Mouse (Mus musculus) layer of hippocampus, adult 11-12 months (tissue): ENCODE results near the gene Sorcs1.
A peak's percentile ranks its signal among the peaks of the same experiment; 100 is the strongest.

Source experiments
- DNase-seq: peaks from one replicate; pipeline ENCODE4 v3.0.0; 2022; ENCODE audit warnings: low spot score

Gene Sorcs1

DNA sequence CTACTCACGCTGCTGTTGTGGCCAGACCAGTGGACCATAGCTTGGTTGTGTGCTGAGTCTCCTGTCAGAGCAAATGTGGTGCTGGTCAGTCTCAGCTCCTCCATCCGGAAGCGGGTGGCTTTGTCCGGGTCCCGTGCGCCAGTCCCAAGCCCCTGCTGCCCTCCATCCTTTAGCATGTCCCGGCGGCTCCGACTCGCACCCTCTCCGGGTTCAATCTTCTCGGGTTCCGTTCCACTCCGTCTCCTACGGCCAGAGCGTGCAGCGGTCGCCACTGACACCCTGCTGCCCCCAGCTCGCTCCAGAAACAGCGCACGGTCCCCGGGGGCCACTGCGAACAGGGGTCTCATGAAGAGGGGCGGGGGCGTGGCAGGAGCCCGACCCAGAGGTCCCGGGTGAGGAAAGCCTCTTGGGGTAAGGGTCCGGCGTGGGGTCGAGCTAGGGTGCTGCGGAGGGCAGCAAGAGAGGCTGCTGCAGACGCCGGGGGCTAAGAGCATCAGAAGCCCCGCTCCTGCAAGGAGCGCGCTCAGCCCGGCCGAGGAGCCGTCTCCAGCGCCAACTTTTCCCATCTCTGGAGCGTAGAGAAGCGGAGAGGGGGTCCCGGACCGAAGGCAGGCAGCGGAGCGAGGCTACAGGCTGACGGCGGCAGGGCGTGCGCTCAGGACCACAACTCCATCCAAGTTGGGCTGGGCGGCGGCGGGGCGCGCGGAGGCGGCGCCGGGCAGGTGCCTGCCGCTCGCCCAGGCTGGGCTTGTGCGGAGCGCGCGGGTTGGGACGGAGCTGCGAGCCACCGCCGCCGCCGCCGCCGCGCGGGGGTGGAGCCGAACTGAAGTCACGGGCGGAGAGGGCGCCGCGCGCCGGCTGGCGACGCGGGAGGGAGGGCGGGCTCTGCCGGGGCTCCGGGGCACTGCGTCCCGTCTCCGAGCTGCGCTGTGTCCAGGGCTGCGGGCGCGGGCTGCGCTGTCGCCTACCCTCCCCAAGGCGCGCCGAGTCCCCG, at the start of gene Sorcs1:
Sorcs1 (minus strand) TSS at position 744 of the 994 bp plus-strand sequence.
- peak; percentile 53 for DNase-seq

DNA sequence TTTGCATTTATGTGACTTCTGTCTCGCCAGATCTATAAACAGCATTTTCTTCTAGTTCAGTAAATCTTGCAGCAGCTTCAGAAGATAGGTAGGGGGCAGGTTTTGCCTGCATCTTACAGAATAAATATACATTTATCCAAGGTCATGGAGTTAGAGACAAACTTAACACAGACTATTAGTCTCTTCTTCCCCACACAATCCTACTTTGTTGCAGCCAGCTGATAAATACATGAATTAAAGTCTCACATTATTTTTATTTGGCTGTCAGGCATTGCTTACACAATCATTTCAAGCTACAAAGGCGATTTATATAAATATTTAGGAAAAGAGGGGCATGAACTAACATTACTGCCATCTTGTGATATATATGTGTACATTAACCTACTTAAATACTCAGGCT, 4.8 kb upstream of the Sorcs1 start:
- DNase-seq, result no peak

DNA sequence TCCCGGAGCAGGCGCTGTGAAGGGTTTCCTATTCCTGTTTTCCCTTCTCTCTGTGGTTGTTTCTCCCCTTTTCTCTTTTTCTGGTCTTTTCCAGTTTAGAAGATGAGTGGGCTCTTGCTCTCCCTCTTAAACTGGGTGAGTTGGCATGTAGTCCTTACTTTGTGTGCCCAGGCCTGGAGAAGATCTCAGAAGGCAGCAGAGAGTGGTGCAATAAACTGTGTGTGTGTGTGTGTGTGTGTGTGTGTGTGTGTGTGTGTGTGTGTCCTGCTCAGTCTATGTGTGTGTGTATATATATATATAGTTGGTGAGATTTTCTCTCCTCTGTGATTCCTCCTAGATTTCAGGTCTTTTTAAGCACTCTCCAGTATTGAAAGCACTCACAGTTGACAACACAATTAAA, 500 bp upstream of the Sorcs1 start:
- DNase-seq, result no peak

DNA sequence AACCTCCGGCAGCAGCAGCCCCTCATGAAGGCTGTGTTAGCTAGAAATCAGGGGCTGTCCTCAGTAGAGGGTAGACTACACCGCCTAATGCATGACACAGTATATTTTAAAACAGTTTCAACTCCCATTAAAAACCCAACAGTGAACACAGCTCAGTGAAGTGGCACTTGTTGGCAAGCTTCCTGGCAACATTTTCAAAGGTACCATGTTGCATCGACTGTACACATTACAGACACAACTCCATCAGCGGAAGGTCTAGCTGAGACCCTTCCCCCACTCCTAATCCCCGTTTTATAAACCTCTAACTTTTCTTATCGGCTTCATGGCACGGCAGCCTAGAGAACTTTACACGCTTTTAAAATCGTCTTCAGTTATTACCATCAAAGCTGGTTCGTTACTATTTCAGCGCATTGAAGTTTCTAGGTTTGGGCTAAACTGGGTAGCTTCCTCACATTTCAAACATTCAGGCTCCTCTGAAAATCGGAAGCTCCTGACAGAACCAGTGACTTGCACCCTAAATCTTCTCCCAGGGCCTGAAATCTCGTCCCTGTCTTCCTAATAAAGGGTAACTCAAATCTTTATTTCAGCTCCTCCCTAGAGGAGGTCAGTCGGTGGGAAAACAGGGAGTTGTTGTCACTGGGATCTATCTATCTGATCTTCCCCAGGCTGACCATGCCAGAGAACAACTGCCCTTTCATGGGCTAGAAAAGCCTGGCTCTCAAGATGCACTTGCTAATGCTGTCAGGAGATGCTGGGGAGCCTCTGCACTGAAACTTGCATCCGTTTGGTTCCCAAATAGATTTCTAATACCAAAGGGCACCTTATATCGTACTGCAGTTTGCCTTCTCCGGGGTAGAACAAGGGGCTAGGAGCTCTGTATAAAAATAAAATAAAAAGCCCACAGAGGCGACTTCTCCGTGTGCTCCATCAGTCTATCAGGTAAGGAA, 1.6 kb downstream of the Sorcs1 start:
- DNase-seq, result no peak

DNA sequence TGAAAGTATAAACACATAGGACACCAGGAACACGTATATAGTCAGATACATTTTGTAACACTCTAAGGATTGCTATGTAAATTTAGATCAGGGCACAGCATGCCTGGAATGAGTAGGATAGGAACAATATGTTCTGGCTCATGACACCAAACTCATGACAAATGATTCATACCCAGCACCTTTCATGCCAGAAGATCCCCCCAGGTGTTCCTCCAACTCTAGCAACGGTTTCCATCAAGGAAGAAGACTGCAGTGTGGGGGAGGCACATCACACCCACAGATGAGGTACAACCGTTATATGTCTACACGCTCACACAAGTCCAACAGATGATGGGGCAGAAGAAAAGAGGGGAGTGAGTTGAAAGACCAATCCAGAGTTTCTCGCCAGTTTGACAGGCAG, 3.5 kb downstream of the Sorcs1 start:
- DNase-seq, result peak; percentile 26

DNA sequence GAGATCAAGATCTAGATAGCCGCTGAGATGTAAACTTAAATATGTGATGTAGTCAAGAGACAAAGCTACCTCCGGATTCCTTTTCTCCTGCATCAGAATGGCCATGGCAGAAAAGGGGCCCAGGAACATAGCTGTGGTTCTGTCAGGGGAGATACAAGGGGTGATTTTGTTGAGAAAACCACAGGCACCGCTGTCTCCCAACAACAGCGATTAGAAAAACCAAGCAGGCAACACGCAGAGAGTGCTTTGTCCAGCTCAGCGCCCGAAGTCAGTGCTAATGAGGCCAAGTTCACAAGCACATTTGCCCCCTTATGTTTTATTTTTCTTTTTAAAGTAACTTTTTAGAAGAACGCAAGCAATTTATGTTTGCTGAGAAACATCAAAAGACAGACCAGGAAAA, 10.9 kb downstream of the Sorcs1 start:
- no peak for DNase-seq

DNA sequence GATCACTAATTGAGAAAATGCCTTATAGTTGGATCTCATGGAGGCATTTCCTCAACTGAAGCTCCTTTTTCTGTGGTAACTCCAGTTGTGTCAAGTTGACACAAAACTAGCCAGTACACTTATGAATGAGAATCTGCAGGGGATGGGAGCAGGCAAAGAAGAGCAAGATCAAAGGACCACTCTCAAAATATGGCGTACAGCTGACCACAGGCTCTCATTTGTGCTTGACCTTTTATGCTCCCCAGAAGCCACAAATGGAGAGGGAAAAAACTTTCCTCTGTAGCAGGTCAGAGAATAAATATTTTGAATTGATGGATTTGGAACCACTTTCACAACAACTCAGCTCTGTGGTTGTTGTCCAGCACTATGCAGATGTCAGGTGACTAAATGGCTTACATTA, 14.1 kb downstream of the Sorcs1 start:
- DNase-seq, result no peak

DNA sequence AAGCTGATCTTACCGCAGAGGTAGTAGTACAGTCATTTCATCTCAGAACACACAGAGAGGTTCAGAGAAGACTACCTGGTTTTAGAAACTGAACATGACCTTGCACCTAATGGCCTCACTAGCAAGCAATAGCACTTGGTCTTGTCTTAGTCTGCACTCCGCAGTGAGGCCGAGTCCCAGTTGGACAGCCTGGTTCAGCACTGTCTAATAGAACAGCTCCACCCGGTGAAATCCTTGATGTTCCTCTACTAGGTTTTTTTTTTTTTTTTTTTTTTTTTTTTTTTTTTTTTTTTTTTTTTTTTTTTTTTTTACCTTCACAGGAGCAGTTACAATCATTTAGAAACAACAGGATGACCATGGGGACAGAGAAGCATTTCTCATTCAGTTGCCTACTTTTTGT, 19.3 kb downstream of the Sorcs1 start:
- no peak for DNase-seq

DNA sequence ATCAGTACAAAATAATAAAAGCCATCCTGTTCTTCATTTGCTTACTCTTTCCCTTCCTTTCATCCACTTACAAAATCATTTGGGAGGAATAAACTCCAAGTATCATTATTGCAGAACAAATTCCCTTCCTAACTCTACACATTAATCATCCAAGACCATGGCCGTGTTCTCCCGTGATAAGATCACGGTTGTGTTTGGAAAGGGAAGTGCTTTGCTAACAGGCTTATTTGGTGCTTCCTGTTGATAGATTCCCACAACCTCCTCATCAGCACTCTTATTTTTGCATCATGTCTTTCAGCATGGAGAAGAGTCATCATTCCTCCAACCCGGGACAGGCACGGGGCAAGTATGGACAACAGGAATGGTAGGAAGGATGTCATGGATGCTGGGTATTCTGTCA, 25.7 kb downstream of the Sorcs1 start:
- no peak for DNase-seq

DNA sequence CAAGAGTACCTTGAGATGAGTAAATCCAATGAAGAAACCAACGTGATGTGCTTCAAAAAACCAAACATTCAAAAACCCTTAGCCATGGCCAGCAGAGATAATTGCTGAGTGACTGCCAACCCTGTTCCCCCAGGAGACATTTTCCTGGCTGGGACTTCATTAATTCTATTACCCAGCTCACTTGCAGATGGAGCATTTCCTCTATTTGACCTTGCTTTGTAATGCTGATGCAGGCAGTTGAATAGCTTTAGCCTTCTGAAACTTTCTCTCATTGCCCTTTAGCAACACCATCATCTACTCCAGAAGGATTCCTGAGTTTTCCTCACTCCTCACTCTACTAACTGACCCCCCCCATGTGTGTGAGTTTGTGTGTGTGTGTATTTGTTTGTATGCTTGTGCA, 34.6 kb downstream of the Sorcs1 start:
- no peak for DNase-seq

DNA sequence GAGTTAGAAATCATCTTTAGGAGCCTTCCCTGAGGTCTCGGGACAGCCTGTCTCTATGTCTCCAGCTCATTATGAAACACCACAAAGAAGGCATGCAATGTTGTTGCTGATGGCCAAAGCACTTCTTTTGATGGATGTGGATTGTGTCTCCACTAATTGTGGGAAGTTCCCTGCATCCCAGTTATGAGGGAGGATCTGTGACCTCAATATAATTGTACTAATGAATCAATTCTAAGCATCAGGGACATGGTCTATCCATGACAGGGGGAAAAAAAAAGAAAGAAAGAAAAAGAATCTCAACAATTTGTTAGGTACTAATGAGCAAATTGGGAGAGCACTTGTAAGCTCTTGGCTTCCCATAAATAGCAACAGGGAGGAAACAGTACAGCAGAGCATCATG, 36.3 kb downstream of the Sorcs1 start:
- DNase-seq, result no peak

DNA sequence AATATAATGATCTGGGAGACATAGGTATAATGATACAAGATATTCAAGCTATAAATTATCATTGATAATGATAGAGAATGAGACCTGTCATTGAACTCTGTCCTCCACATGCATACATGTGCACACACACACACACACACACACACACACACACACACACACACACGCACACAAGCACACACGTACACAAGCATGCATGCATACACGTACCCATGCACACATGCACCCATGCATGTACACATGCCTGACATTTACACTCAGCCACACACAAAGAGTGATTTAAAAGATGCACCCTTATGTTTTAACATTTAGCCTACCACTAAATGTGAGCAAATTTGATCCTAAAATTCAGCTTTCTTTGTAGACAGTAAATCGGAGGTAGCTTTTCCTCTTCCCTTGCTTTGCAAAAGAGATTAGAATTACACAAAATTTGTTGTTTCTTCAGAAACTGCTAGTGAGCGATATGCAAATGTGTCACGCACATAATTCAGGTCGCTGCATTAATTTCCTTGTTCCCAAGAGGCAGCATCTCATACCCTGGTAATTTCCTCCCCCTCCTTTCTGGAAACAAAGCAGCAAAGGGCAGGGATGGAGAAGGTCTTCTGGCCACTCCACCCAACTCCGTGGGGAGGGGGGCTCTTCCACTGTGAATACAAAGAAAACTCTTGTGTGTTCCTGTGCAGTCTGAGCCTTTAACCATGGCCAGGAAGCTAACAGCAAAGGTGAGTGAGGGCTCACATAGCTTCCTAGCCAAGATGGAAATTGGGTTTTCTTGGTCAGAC, 38.0 kb downstream of the Sorcs1 start:
- DNase-seq, result no peak

DNA sequence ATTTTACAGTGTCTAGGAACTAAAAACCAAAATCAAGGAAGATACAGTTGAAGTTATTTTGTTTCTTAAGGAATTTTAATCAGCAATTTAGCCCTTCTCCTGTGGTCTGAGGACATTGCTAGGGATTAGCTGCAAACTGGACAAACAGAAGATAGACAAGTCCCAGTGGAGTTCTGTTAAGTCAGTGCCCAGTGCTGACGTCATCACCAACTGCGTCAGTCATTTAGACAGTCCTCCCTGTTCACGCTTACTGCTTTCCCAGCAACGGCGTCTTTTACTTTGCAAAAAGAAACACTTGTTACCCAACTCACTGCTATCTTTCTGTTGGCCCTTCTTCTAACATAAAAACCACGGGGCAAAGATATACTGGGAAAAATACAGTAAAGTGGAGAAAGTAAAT, 40.3 kb downstream of the Sorcs1 start:
- no peak for DNase-seq

DNA sequence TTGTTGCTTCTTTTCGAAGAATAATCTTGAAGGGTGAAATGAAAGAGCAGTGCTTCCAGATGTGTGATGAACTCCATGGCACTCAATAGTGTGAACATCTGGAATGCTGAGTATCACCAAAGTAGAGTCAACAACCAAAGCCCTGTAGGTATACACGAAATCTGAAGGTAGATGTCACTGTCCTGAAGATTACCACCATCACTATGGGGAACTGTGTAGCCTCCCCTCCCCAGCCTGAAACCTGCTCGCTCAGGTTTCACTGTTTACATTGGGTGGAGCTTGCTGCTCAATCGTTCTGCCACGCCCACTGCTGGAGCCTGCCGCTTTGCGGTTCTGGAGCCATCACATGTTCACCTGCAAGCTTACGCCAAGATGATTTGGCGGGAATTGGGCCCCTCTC, 64.4 kb downstream of the Sorcs1 start:
- no peak for DNase-seq

DNA sequence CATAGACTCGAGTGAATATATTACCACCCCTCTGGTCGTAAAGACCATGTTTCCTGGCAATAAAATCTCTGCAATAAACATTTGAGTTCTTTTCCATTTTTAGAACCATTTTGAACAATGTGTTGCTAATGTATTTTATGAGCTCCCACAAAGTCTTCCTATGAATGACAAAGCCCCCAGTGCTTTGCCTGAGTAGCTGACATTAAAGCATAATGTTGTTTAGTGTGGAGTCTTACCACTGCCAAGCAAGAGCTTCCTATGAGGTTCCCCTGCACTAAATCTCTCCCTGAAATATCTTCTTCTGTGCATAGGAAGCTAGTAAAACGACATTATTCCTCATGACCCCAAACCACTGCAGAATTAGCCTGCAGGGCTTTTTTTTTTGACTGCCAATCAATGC, 66.8 kb downstream of the Sorcs1 start:
- no peak for DNase-seq

DNA sequence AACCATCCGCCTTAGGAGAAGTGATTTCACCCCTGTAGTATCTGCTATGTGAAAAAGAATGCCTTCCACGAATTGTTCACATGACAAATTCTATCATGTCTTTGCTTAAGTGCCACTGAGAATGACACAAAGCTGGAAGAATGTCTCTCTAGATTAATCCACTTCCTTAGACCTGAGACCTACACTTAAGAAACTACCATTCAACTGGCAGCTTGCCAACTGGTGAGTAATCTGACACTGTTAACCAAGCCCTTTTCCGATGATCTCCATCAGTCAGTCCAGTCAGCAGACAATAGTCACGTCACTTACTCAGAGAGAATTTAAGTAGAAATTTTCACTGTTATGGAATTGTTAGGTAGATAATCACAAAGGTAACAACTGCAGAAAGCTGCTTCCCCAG, 74.6 kb downstream of the Sorcs1 start:
- no peak for DNase-seq

DNA sequence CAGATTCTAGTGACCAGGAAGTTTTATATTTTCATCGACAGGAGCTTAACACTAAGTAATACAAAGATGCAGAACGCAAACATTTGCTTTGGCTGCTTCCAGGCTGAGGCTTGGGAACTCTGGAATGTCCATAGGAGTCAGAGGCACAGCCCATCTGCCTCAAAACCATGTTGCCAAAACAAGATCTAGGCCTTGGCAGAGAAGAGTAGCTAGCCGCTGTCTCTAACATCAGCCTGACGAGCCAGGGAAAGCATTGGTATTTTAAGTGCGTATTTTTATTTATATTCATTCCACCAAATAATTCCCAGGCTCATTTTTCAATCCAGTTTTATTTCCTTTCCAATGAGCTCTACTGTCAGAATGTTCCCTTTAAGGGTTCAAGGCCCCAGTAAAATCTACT, 75.1 kb downstream of the Sorcs1 start:
- no peak for DNase-seq

DNA sequence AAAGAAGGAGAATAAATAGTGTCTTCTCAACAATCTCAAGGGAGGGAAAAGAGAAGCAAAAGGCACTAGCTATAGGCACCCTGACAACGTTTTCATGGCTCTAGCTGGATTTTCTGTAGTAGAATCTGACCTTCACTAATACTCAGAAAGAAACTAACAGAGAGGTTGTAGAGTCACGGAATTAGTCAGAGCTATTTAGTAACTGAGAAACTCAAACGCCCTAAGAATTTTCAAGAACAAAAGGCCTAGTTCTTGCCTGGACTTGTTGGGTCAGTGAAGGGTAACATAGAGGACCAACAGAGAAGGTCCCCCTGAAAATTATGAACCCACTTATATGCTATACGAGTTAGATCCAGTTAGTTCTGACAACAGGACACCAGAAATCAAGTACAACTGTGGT, 81.1 kb downstream of the Sorcs1 start:
- DNase-seq, result no peak

DNA sequence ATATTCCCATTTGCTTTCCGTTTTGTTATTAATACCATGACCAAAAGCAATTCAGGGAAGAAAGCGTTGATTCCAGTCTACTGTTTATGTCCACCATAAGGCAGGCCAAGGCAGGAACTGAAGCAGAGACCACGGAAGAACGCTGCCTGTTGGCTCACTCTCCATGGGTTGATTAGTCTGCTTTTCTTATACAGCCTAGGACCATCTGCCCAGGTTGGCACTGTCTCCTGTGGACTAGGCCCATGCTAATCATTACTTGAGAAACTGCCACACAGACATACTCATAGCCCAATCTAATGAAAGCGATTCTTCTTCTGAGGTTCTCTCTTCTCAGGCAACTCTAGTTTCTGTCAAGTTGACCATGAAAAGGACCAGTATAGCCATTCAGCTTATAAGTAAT, 92.3 kb downstream of the Sorcs1 start:
- no peak for DNase-seq

DNA sequence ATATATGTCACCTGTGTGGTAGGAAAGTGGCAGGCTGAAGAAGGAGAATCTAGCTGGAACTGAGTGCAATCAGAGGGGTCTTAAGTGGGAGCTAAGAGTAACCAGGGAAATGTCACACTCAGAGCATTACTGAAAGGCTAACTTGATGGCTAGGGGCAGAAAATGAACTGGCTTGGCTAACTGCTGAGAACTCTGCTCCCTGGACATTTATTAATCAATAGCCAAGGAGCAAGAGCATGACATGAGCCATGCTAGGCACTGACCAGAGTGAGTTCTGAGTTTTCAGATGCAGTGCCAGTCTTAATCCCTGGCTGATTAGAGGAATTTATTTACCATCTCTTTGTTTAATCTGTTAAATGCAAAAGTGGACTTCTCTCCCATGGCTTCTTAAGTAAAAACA, 95.5 kb downstream of the Sorcs1 start:
- no peak for DNase-seq

DNA sequence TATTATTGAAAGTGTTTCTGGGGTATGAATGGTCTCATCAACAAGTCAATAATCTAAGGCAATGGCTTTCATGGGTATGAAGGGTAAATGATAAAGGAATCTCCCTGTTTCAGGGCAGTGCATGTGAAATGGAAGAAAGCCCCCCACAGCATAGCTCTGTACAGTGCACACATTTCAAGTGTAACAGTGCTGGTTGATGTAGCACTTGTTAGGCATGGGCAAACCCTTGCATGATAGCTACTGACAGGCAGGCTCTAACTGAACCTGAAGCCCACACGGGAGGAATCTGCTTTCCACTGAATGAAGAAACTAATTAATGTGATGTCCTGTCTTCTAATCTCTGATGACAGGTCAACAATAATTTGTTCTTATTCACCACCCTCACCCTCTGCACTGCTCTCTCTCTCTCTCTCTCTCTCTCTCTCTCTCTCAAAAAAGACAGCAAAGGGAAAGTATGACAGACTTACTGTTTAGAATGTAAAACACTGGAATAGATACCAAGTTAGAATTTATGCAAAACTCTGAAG, 108.7 kb downstream of the Sorcs1 start:
- no peak for DNase-seq

DNA sequence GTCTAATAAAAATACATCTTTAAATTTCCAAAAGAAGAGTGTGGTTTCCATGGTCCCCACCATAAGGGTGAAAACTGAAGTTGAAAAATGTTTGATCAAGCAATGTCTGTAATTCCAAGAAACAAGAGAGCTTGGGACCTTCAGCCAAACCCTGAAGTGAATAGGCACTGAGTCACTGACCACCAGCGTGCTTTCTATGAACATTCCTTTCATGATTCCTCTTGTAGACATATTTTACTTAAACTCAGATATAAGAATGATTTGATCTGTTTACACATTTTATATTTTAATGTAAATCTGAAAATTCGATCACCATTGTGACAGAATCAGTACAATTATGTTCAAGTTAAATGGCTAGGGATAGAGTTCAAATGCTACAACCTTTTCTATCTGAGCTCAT, 112.1 kb downstream of the Sorcs1 start:
- no peak for DNase-seq
